Comparison of ENCODE assay signal across 8 mouse cellular contexts in genomic region chr17:24696011-24696697, GRCm38 (mm10). TPM values are rescaled to one million over a fixed set of nuclear protein-coding genes. Genes with fewer than 3 reads are reported as not detected.
DNase-seq lines count a peak whose midpoint lies in the region; ATAC-seq and TF ChIP-seq lines count a peak whose summit lies in the region.

Gene Gfer (minus strand): TSS chr17:24696156.
Gene Noxo1 (plus strand): TSS chr17:24696234.

- peak; percentile 38 for ATAC-seq in G1E (ENCODE audit: extremely low read depth, insufficient number of reproducible peaks, low FRiP score, poor library complexity, severe bottlenecking)
- peak; percentile 96 for ATAC-seq in forebrain, postnatal 0 days
- peak; percentile 96 for ATAC-seq in lung, postnatal 0 days

- H3K36me3 ChIP-seq in G1E (replicated peaks) = peaks cover 56% of the 10 kb centered on the region
- peaks cover 26% of the 10 kb centered on the region for H3K36me3 ChIP-seq in forebrain, postnatal 0 days (ENCODE audit: insufficient read depth)
- 0 out of 2 replicates have a peak, but pooled peaks cover 6% of the 10 kb centered on the region for H3K36me3 ChIP-seq in lung, postnatal 0 days (ENCODE audit: insufficient read depth, low read length)

- DNase-seq in G1E (ENCODE audit: low spot score) = peak; percentile 94
- peak; percentile 89 to 91 for DNase-seq in cerebellum, adult 18-20 months
- DNase-seq in forebrain, postnatal 0 days = peak; percentile 87
- DNase-seq in heart, postnatal 4 days = peak; percentile 93
- DNase-seq in layer of hippocampus, adult 9-11 months = peak; percentile 83
- DNase-seq in lung, postnatal 0 days (ENCODE audit: low spot score) = peak; percentile 94
- peak; percentile 81 for DNase-seq in ovary, postnatal 14 days (ENCODE audit: low spot score)
- DNase-seq in thymus, postnatal 14 days = peak; percentile 92

- peak within 1 kb of the TSS; percentile 79 for H3K9ac ChIP-seq in forebrain, postnatal 0 days
- peak within 1 kb of the TSS; percentile 59 for H3K9ac ChIP-seq in lung, postnatal 0 days (replicated peaks; ENCODE audit: low read depth)

- TF ChIP-seq EP300 in lung, postnatal 0 days (IDR thresholded peaks at IDR 0.05) = no peak

- peak within 1 kb of the TSS; percentile 83 for H3K4me2 ChIP-seq in forebrain, postnatal 0 days (ENCODE audit: low read depth)
- H3K4me2 ChIP-seq in lung, postnatal 0 days (replicated peaks; ENCODE audit: low read depth, low read length) = peak within 1 kb of the TSS; percentile 82

- under 1% methylated on average over 63 of the region's 76 CpGs for WGBS in forebrain, postnatal 0 days
- 1% methylated on average over 69 of the region's 76 CpGs for WGBS in lung, postnatal 0 days

- no peak for TF ChIP-seq CTCF in G1E (IDR thresholded peaks at IDR 0.05; ENCODE audit: low read depth, low read length)
- TF ChIP-seq CTCF in forebrain, postnatal 0 days (IDR thresholded peaks at IDR 0.05; ENCODE audit: low read depth) = peak; percentile 48
- peak; percentile 50 for TF ChIP-seq CTCF in lung, postnatal 0 days (IDR thresholded peaks at IDR 0.05)

- no peaks in the 10 kb centered on the region for H3K9me3 ChIP-seq in G1E (replicated peaks)
- H3K9me3 ChIP-seq in forebrain, postnatal 0 days (ENCODE audit: low read length) = no peaks in the 10 kb centered on the region
- H3K9me3 ChIP-seq in lung, postnatal 0 days (ENCODE audit: low read length) = no peaks in the 10 kb centered on the region

- peaks cover 49% of the 10 kb centered on the region for H3K4me1 ChIP-seq in G1E (ENCODE audit: insufficient read depth, low read depth, low read length)
- peaks cover 11% of the 10 kb centered on the region; the same call in 1 of the 2 replicates for H3K4me1 ChIP-seq in forebrain, postnatal 0 days (ENCODE audit: insufficient read depth)
- no peaks in the 10 kb centered on the region for H3K4me1 ChIP-seq in lung, postnatal 0 days (ENCODE audit: insufficient read depth, low read depth, low read length)

- H3K4me3 ChIP-seq in G1E (ENCODE audit: low read depth, low read length) = peak within 1 kb of the TSS; percentile 79
- H3K4me3 ChIP-seq in forebrain, postnatal 0 days (ENCODE audit: low read depth, low read length) = peak within 1 kb of the TSS; percentile 76
- H3K4me3 ChIP-seq in lung, postnatal 0 days (ENCODE audit: low read depth, low read length) = peak within 1 kb of the TSS; percentile 69

- no peaks in the 10 kb centered on the region; the same call in 1 of the 2 replicates for H3K27me3 ChIP-seq in G1E (ENCODE audit: insufficient read depth, low read length)
- no peaks in the 10 kb centered on the region for H3K27me3 ChIP-seq in forebrain, postnatal 0 days (ENCODE audit: insufficient read depth, low read length)
- no peaks in the 10 kb centered on the region for H3K27me3 ChIP-seq in lung, postnatal 0 days (replicated peaks; ENCODE audit: insufficient read depth, low read length)

- peak within 1 kb of the TSS; percentile 90 for H3K27ac ChIP-seq in forebrain, postnatal 0 days (ENCODE audit: low read depth, low read length)
- H3K27ac ChIP-seq in lung, postnatal 0 days (ENCODE audit: low read length) = peak within 1 kb of the TSS; percentile 78

RNA-seq across cellular contexts. Expression of gene Gfer, which starts in this region (rescaled TPM):
- total RNA-seq in G1E (2014; fragmentation: Nextera tagmentation) (10.5 and 15.7 TPM in 2 replicates), G1E (2017) (34.1 and 46.4 TPM in 2 replicates)
- polyA plus RNA-seq in G1E (2012) = 149 and 184 TPM in 2 replicates
- 34.5 and 34.7 TPM in 2 replicates for total RNA-seq in forebrain, postnatal 0 days (2014; rRNA removed)
- 35.4 and 38.0 TPM in 2 replicates for polyA plus RNA-seq in forebrain, postnatal 0 days (2015; fragmentation: Nextera tagmentation; extraction: Ambion mirVana)
- total RNA-seq in heart, postnatal 4 days (2021) = 10 to 100 TPM; 23.3 to 25.6 TPM
- 26.1 and 29.0 TPM in 2 replicates for polyA plus RNA-seq in lung, postnatal 0 days (2015; fragmentation: Nextera tagmentation; extraction: Ambion mirVana)

RNA-seq across cellular contexts. Expression of gene Noxo1, which starts in this region (rescaled TPM):
- total RNA-seq in G1E (2014; fragmentation: Nextera tagmentation) = 1.4 TPM in 1 of 2 replicates, not detected in the other
- 1.0 and 1.1 TPM in 2 replicates for total RNA-seq in G1E (2017)
- polyA plus RNA-seq in G1E (2012) = 0.72 and 0.87 TPM in 2 replicates
- total RNA-seq in forebrain, postnatal 0 days (2014; rRNA removed) = 3.8 and 4.5 TPM in 2 replicates
- polyA plus RNA-seq in forebrain, postnatal 0 days (2015; fragmentation: Nextera tagmentation; extraction: Ambion mirVana) = 1.4 and 2.5 TPM in 2 replicates
- 1 to 10 TPM; 1.9 to 2.1 TPM for total RNA-seq in heart, postnatal 4 days (2021)
- polyA plus RNA-seq in lung, postnatal 0 days (2015; fragmentation: Nextera tagmentation; extraction: Ambion mirVana) = 5.0 and 5.3 TPM in 2 replicates

Comparison
In these comparisons a context has a peak if more than half of its experiments do, and no peak if none do; other contexts are left out.
1. Peak in every context shown above with its lines: DNase-seq, ATAC-seq, H3K4me3 ChIP-seq and H3K27ac ChIP-seq.
2. ATAC-seq: peak in every context shown above with its lines; median percentile 96 in forebrain, postnatal 0 days; 96 in lung, postnatal 0 days; 38 in G1E.